In the genomic region with DNA sequence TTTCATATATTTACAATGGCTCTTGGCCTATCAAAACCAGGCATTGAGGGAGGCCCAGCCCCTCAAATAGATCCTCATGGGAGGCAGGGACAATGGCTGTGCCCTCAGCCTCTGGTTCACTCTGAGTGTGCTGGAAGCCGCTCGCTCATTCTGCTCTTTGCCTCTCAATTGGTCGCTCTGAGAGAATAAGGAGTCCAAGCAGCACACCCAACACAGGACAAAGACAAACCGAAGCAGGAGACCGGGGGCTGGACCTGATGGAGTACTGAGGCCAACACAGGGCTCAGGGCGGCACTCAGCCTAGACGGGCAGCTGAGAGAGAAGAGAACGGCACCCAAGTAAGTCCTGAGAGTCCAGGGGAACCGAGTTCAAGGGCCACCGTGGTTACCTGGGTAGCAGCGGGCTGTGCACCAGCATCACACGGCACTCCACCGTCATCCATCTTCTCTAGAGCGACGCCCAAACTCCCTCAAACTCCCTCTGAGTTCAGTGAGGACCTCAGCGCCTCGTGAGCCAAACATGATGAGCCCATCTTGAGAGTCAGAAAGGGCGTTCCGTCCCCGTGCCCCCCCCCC, we compare ENCODE assay signal across 12 mouse cellular contexts.
"Had no signal": no experiment of that assay in that cellular context is flagged by ENCODE, and none has a peak within 500 bp of the region (broad histone marks: within the 10 kb centered on the region; RNA-seq: fewer than 3 reads in every experiment).

No protein-coding gene starts in this region.

- H3K36me3 ChIP-seq: limb, embryonic 13.5 days; neural tube, embryonic 13.5 days had no signal

- ATAC-seq: lung, postnatal 0 days had no signal

- H3K27ac ChIP-seq: limb, embryonic 13.5 days; liver, embryonic 14.5 days had no signal

- H3K4me2 ChIP-seq: limb, embryonic 13.5 days had no signal

- H3K4me3 ChIP-seq: limb, embryonic 13.5 days; neural tube, embryonic 13.5 days had no signal

- H3K9me3 ChIP-seq: limb, embryonic 13.5 days; neural tube, embryonic 13.5 days had no signal

- H3K9ac ChIP-seq: limb, embryonic 13.5 days; liver, embryonic 14.5 days had no signal

- DNase-seq: kidney, adult 18-20 months; kidney, postnatal 36 days; layer of hippocampus, adult 9-11 months; lung, adult 2 months; lung, postnatal 36 days; right cerebral cortex, postnatal 4 days; spleen, adult 18-20 months; thymus, postnatal 36 days had no signal
